Mouse (Mus musculus) C2C12 (cell line): ENCODE measurements around the gene Ank2. TPM values are rescaled to one million over a fixed set of nuclear protein-coding genes. Genes with fewer than 3 reads are reported as not detected.

Experiments used
- H3K27me3 ChIP-seq: one replicate; pipeline ENCODE4 v1.6.1; 2011; ENCODE audit not compliant: control insufficient read depth, insufficient read depth, insufficient read length
- H3K36me3 ChIP-seq: one replicate; pipeline ENCODE4 v1.6.1; 2011; ENCODE audit not compliant: control insufficient read depth, insufficient read depth
- H3K4me3 ChIP-seq: one replicate; pipeline ENCODE4 v1.5.1; 2011; ENCODE audit warnings: mild to moderate bottlenecking, control low read depth; ENCODE audit not compliant: poor library complexity, insufficient read depth, severe bottlenecking
- H3K79me2 ChIP-seq: one replicate; pipeline ENCODE4 v1.6.1; 2011; ENCODE audit not compliant: control insufficient read depth, insufficient read depth
- H3K79me3 ChIP-seq: one replicate; pipeline ENCODE4 v1.6.1; 2011; ENCODE audit warnings: low read depth, control low read depth
- H3ac ChIP-seq: one replicate; pipeline ENCODE3; 2011; ENCODE audit warnings: low read depth; ENCODE audit not compliant: control insufficient read depth, insufficient read length
- CEBPB ChIP-seq: IDR thresholded peaks from one replicate; pipeline ENCODE4 v1.6.1; 2011; ENCODE audit warnings: low read depth, mild to moderate bottlenecking, control low read depth, moderate library complexity
- CTCF ChIP-seq: IDR thresholded peaks from one replicate; pipeline ENCODE4 v1.5.1; 2011; ENCODE audit not compliant: control insufficient read depth, insufficient read depth, insufficient read length
- FOSL1 ChIP-seq: IDR thresholded peaks from one replicate; pipeline ENCODE4 v1.8.0; 2011; ENCODE audit warnings: mild to moderate bottlenecking, low read length; ENCODE audit not compliant: poor library complexity, insufficient read depth, severe bottlenecking
- MAX ChIP-seq: IDR thresholded peaks from one replicate; pipeline ENCODE4 v1.6.1; 2011; ENCODE audit warnings: mild to moderate bottlenecking, control low read depth
- MYOD1 ChIP-seq: IDR thresholded peaks from one replicate; pipeline ENCODE4 v1.6.1; 2011; ENCODE audit warnings: low read depth; ENCODE audit not compliant: control insufficient read depth, insufficient read length
- MYOG ChIP-seq: IDR thresholded peaks from one replicate; pipeline ENCODE4 v1.6.1; 2011; ENCODE audit not compliant: control insufficient read depth, insufficient read length; ENCODE audit errors: extremely low read depth
- USF1 ChIP-seq: IDR thresholded peaks from one replicate; pipeline ENCODE4 v1.6.1; 2011; ENCODE audit warnings: low read depth, mild to moderate bottlenecking, control low read depth, moderate library complexity
- polyA plus RNA-seq: library from polyadenylated mRNA; unstranded; fragments of >200 nt; fragmentation: generic; extraction: Trizol; gene quantifications from one replicate; pipeline ENCODE4 v1.2.1, GENCODE M21; 2012; ENCODE audit warnings: missing spikeins

Gene Ank2
- polyA plus RNA-seq, 1 experiment, result 3.5 TPM

- H3K79me3 ChIP-seq, result no peaks in the 10 kb centered on the region
- H3ac ChIP-seq, result no peak overlapping the region
- TF ChIP-seq CTCF (peak; percentile 37), MYOG (no peak)
- no peaks in the 10 kb centered on the region for H3K36me3 ChIP-seq
- H3K27me3 ChIP-seq, result no peaks in the 10 kb centered on the region
- no peaks in the 10 kb centered on the region for H3K79me2 ChIP-seq
- H3K4me3 ChIP-seq, result no peak overlapping the region
These were observed 486.6 kb downstream of the Ank2 start for GRCm38 (mm10) chr3:127012525-127012924.

DNA sequence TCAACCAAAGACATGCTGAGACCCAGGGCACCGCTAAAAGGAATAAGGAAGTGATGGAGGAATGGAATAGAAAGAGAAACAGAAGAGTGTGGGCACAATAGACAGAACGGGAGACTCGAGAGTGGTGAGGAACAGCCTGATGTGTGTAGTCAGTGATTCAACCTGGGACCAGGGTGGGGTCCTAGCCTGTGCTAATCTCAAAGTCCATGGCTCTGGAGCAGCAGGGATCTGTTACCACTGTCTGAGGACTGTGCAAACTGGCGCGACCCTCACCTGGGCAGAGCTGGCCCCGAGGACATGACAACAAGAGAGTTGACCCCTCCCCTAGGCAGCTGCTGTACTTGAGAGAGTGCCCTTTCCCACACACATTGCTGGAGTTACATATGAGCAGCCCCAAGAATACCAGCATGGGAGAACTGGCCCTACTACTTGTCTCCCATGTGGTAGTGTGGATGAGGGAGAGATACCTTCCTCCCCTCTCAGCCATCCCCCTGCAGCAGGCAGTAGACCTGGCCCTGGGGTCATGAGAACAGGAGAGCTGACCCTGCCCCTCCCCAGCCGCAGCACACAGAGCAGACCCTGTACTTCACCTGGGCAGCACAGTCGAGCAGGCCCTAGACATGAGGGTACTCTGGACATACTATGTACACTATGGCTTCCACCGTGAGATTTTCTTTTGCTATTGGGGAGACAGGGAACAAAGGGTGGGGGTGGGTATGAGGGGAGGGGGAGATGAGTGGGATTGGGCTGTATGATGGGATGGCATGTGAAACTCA lies 493.1 kb downstream of the Ank2 start:
- Histone ChIP-seq H3K79me2 (no peaks in the 10 kb centered on the region), H3K36me3 (no peaks in the 10 kb centered on the region), H3K27me3 (no peaks in the 10 kb centered on the region), H3K4me3 (no peak overlapping the region), H3ac (no peak overlapping the region), H3K79me3 (no peaks in the 10 kb centered on the region)
- TF ChIP-seq FOSL1 (no peak), MYOG (no peak), USF1 (no peak), CEBPB (no peak), MYOD1 (no peak)

DNA sequence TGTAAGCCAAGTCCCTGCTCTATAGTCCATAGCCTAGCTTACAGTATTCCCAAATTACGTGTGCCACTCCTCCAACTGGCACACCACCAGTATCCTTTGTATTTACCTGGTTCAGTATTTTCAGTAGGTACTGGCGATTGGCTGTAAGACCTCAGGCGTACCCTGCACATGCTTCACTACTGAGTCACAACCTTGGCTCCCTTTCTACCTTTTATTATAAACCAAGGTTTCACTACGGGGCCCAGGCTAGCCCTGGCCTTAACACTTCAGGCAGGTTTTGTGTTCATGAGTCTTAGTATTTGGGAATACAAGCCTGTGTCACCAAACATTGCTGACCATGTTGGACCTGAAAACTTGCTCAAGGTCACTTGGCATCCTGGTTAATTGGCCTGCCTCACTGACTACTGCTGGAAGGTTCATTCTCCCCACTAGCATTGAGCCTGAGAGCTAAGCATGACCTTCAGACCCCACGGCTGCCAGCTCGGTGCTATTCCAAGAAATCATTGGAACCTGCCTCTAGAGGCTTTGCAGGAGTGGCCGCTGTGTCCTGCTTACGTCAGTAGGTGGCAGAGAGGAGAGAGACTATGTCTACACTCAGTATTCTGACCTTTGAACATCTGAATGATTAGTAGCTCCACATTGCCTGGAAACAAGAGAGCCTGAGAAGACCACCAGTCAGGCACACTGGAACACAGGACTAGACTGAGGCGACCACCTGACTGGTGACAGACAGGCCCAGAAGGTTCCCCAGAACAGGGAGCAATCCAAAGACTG lies 494.1 kb downstream of the Ank2 start:
- H3ac ChIP-seq, result no peak overlapping the region
- H3K79me3 ChIP-seq, result no peaks in the 10 kb centered on the region
- H3K4me3 ChIP-seq, result no peak overlapping the region
- H3K36me3 ChIP-seq, result no peaks in the 10 kb centered on the region
- H3K79me2 ChIP-seq, result no peaks in the 10 kb centered on the region
- H3K27me3 ChIP-seq, result no peaks in the 10 kb centered on the region
- TF ChIP-seq CTCF (no peak), CEBPB (no peak), MAX (no peak), FOSL1 (no peak), MYOD1 (no peak), USF1 (no peak), MYOG (no peak)

GRCm38 (mm10) chr3:127003946-127004345 lies 495.2 kb downstream of the Ank2 start:
- Histone ChIP-seq H3ac (no peak overlapping the region), H3K79me3 (no peaks in the 10 kb centered on the region), H3K27me3 (no peaks in the 10 kb centered on the region), H3K4me3 (no peak overlapping the region), H3K79me2 (no peaks in the 10 kb centered on the region), H3K36me3 (no peaks in the 10 kb centered on the region)
- TF ChIP-seq USF1 (no peak), CTCF (no peak), MYOD1 (no peak), MAX (no peak), FOSL1 (no peak)

DNA sequence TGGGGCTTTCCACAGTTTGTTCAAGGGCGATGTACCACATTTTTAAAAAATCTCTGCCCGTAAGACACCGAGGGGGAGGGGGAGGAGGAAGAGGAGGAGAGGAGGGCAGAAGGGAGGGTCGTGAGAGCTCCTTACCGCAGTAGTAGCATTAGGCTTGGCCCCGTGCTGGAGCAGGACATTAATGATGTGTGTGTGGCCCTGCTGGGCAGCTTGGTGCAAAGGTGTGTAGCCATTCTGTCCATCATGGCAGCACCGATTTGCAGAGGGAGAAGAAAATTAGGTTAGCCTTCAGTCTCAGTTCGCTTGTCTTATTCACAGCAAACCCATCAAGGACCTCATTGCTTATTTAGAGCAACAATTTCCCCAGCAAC lies 500.4 kb downstream of the Ank2 start:
- Histone ChIP-seq H3K4me3 (no peak overlapping the region), H3K79me2 (no peaks in the 10 kb centered on the region), H3ac (no peak overlapping the region), H3K27me3 (no peaks in the 10 kb centered on the region), H3K79me3 (no peaks in the 10 kb centered on the region), H3K36me3 (no peaks in the 10 kb centered on the region)
- TF ChIP-seq MYOG (no peak), CTCF (no peak), FOSL1 (no peak), USF1 (no peak), CEBPB (no peak), MAX (no peak), MYOD1 (no peak)

DNA sequence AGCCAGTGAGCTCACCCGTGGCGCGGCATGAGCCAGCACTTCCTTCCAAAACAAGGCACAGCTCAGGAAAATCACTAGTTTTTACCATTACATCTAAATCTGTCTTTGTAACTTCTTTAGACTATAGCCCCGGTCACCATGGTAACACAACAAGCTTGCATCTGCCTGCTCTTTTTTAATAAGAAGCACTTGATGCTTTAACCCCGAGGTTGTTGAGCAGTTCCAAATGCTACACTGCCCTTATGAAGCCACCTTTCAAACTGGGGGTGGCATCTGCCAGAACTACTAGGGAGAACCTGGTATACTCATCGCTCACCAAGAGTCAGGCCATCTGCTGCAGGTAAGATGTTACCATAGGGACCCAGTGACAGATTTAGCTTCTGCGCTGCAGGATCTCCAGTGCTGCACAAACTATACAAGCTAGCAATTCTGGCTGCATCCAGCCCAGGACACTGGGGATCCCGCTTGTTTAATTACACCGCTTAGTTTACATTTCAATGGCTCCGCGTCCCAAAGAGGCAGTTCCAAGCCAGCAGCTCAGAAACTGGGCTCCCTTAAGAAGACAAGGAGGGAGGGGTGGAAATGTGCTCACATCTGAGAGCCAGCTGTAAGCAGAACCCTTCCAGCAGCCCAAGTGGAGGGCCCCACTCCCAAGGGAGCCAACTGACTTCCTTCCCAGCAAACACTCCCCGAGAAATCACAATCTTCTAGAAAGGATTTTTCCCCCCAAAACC lies 501.0 kb downstream of the Ank2 start:
- Histone ChIP-seq H3K36me3 (no peaks in the 10 kb centered on the region), H3ac (no peak overlapping the region), H3K4me3 (no peak overlapping the region), H3K27me3 (no peaks in the 10 kb centered on the region), H3K79me2 (no peaks in the 10 kb centered on the region), H3K79me3 (no peaks in the 10 kb centered on the region)
- no peak for TF ChIP-seq FOSL1
- TF ChIP-seq CEBPB, result no peak
- TF ChIP-seq CTCF, result no peak
- no peak for TF ChIP-seq MYOG
- no peak for TF ChIP-seq USF1
- TF ChIP-seq MAX, result no peak
- TF ChIP-seq MYOD1, result no peak
